Mouse (Mus musculus) induced T-regulatory cell, adult 2 months (primary cell): ENCODE measurements at regions not wholly inside any gene's neighbourhood (a gene's known extent, or its start where the extent isn't known, plus 50 kb on each side); places are given as distances from the start of the nearest gene placed in this dataset.

ENCODE experiments used
- DNase-seq: peaks from one replicate; pipeline ENCODE4 v3.0.0-alpha.2; 2012; ENCODE audit warnings: low read depth

DNA sequence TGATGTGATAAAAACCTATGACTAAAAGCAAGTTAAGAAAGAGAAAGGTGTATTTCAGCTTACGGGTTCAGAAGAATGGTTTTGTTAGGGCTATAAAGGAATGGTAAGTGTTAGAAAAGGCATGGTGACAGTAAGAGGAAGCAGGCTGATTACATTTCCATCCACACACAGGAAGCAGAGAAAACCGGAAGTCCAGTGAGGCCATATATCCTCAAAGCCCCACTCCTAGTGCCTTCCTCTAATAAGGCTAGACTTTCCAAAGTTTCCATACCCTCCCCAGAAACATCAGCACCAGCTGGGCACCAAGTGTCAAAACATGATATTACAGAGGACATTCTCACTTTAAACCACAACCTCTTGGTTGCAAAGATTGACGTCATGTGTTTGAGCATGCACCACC, 316.3 kb downstream of the Klf5 start:
- no peak for DNase-seq

DNA sequence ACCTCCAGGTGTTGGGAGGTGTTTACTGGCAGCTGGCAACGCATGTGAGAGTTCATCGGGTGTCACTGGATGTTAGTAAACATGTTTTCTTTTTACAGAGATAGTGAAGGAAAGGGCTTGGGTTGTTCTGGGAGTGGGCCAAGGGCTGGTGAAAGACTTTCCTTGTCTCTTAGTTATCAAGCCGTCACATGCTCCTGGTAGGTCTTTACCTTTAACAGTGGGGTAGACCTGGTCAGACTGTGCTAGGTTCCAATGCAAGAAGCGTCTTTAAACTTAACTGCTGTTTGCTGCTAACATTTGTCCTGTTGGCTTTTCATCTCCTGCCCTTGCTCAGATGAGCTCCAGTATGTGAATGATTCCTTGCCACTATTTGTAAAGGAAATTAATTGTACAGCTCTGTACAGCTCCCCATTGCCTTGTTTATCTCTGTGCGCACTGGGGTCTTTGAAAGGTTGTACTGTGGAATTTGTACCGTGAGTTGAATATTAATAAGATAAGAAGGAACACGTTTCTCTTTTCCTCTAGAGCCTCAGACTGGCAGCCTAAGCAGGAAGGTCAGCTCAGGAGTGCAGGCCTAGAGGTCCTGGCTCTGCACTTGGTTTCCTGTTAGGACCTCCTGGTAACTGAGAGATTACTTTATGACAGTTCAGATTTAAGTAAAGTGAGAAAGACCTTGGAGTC, 318.3 kb downstream of the Klf5 start:
- DNase-seq, result no peak

DNA sequence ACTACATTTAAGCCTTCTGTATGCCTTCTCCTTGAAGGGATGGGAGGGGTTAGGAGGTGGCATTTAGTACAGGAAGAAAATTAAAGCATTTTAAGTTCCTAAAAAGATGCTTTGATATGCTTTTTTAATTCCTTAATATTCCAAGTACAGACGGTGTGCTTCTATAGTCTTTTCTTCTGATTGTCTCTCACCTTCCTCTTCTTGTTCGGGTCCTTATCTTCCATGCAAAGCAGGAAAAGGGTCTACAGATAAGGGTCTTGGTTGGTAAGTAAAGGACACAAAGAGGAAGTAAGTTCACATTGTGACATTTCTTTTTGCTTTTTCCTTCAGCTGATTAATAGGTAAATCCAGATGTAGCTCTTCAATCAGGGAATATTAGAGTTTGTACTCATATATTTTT, 318.9 kb downstream of the Klf5 start:
- no peak for DNase-seq

DNA sequence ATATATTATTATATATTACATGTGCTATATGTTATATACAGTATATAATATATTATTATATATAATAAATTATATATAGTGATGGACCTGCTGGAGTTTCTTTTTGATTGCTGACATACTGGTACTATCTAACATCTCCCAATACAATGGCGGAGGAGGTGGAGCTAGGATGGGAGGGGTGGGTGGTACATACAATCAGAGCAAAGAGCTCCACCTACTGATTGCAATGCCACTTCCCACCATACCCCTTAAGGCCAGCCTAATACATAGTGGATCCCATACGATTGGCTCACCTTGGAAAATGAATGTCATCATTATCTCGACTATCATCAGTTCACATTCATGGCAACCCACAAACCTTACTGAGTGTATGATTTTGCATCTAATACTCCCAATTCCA, 323.0 kb downstream of the Klf5 start:
- no peak for DNase-seq

DNA sequence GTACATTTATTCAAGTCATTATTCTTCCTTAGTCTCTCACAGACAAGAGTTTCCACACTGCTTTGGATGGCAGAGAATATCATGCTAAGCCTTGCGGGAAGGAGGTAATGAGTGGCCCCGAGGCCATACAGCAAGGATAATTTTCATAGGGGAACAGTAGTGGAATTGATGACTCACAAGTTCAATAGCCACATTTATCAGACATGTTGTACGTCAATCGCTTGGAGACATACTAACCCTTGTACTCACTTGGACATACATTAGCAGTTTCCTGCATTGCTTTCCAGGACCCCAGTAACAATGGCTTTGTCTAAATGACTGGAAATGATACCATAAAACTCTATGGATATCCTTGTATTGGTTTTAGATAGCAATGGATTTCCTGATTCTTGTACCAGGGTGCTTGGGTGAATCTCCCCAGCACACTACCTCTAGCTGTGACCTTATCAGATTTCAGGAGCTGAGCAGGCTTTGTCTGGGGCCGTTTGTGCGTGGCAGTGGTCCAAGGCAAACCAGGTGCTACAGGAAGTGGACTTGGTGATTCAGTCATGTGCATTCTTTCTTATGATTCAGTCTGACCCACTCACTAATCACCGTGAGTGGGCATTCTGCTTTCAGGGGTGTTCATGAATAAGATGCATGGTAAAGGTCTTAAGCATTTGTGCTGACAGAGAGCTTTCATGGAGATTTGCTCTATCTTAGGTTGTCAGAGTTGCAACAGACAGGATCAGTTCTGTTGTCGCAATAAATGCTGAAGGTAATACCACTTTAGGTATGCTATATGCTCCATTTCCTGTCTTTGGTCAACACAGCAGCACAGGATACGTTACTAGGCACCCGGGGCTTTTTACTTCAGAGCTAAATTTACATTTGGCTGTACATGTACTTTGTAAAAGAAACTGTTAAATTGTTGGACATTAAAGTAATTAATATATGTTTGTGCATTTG, 326.2 kb downstream of the Klf5 start:
- DNase-seq, result no peak

DNA sequence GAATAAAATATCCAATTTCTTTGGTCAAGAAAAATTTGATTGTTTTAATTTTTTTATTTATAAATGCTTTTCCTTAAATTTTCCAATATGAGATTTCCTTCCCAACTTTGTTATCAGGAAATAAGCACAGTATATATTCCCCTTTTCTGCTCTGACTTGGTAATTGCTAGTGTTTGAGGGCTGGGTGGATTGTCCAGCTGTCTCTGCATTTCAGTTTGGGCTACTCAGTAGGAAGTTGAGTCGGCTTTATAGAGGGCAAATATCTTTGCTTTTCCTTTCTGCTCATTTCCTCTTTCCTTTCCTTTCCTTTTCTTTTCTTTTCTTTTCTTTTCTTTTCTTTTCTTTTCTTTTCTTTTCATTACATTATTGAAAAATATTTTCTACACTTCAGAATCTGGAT, 329.1 kb downstream of the Klf5 start:
- DNase-seq, result no peak

DNA sequence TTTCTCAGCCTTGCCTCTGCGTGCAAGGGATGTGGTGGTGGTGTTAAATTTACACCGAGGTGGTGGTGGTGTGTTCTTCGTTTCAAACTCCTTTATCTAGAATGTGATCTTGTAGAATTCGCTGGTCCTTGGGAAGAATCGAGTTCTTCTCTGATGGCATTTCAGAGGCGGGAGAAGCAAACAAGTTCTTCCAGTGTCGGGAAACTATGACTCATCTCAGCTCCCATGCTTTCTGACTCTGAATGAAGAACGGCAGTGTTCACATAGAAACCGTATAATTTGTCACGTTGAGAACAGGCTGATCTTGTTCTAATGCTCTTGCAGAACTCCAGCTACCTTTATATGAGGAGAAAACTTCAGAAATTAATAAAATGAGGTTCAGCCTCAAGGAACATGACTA, 332.6 kb downstream of the Klf5 start:
- no peak for DNase-seq

DNA sequence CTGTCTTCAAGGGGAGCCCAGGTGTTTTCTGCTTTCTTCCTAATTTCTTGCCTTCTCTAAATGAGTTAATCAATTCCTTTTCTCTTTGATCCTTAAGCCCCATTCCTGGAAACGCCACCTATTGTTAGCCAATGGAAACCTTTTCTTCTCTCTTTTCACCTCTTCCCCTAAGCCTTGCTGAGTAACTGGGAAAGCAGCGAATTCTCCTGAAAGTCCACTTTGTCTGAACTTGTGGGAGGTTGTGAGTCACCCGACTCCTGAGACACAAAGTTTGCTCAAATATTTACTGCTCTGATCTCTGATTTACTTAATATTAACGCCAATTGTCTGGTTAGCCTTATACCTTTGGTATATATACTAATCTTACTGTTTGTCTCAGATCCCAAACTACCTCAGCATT, 334.0 kb downstream of the Klf5 start:
- DNase-seq, result no peak

DNA sequence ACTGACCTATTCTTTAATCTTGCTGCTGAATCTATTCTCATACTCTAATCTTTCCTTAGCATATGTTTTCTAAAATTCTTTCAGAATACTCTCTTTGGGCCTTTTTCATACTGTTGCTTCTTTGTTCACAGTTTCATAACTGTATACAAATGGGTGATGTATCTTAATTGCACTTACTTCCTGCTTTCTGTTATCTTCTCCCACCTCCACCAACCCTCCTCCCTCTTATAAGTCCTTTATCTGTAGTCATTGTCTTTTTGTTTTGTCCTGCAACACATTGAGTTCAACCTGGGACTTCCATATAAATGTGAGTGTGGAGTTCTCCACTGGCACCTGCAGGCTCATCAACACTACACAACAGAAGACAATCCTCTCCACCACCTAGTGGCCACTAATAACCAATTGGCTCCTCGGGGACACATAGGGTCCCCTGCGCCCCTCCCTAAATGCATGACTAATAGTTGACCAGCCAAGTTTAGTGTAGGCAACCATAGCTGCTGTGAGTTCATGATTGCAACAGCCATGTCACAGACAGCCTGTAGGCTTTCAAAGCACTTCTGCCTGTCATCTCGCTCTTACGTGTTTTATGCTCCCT, 337.2 kb downstream of the Klf5 start:
- DNase-seq, result no peak

DNA sequence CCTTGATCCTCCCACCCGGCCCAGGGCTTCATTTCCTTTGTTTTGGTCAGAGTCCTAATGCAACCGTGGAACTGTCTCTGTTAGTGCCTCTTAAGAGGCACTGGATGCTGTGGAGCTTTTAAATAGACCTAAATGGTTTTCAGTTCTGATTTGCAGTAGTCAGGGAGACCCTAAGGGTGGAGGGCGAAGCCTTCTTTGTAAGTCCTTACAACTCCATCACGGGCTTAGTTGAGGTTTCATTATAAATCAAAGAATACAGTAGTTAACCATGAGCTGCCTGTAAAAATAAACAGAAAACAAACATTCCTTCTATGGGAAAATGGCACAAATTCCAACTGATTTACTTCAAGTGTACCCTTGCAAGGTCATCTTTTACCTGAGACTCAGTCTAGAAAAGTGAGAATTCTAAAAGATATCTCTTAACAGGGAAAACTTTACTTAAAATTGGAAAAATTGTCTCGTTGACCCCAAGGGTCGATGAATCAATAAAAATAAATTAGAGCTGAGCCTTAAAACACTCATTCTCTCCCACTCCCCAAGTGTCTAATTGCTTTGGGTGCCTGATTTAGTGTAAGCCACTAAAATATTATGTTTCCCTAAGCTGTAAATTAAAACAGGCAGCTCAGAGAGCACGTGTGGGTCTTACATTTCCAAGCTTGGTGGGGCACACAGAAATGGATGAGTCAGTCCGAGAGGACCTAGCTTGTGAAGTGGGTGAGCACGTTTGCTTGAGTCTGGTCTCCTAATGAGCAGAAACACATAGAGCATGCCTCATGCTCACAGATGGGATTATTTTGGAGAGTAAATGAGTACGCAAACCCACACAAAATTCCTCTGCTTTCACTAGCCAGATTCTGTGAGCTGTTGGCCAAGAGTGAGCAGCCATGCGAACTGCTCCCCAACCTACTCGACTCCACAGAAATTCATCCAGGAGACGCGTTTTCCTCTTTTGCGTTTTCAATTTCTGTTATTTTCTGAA, 343.3 kb downstream of the Klf5 start:
- no peak for DNase-seq

DNA sequence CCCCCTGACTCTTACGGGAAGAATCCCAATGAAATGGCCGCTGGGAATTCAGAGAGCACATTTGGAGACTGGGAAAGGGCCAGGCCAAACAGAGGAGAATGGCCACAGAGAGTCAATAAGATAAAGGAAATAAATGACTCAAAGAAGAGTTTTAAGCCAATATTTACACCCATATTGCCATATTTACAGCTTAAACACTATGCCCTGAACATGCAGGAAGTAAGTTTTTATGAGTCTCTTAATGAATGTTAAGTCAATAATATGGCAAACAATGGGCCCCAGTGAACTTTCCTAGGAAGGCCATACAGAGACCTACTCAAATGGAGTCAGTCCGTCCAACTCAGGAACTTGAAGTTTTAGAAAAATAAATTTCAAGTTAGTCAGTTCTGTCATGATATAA, 347.8 kb downstream of the Klf5 start:
- DNase-seq, result no peak

DNA sequence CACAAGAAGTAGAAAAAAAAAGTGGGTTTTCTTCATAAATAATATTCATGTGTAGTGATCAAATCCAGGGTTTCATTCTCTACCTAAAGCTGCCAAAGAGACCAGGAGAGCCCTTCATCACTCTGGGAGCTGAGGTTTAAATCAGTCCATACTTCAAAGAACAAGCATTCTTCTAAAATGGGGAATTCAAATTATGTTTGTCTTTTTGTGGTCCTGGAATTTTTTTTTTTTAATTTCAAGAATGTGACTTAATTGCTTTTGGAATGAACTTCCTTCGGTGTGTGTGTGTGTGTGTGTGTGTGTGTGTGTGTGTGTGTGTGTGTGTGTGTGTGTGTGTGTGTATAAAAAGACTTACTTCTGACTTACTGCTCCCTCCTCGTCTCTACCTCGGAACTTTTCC, 375.9 kb downstream of the Klf5 start:
- DNase-seq, result no peak

DNA sequence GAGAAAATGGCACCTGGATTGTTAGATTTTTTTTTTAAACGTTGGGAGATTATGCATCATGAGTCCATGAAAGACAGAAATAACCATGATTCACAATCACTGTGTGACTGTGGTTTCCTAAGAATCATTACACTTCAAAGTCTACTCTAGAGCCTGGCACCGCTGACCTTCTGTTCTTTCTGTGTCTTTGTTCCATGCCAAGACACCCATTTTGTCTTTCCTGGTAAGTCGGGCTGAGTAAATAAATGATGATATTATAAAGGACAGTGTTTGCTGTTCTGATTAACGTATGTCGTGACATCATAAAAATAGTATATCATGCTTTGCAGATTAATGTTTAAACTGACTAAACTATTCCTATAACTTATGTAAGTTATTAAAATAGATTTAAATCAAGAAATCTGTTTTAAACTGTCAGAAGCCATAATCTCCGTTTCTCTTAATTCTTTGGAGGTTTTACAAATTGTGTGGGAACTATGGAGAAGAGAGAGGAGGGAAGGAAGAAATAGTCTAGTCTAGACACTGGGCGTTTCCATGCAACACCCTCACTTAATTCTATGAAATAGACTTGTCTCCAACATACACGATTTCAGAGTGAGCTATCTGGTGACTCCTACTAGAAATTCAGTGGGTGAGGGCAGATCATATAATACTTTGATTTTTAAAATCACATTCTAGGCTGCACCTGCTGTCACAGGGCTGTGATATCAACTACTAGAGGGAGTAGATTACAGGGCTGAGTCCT, 388.7 kb downstream of the Klf5 start:
- no peak for DNase-seq

DNA sequence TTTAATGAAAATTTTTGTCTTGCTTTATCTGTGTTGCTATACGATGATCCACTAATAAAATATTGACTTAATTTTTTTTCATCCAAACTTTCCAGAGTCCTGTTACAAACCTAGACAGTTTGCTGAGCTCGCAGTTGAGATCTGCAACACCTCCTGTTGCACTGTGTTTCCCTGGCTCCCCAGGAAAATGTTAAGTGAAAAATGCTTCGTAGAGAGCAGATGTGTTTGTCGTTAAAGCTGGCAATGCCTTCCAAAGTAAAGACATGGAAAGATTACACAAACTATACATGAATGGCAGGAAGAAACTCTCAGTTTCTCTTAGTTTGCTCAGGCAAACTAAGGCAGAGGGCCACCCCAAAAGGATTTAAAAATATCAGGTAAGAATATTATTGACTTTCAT, 389.9 kb downstream of the Klf5 start:
- DNase-seq, result no peak

DNA sequence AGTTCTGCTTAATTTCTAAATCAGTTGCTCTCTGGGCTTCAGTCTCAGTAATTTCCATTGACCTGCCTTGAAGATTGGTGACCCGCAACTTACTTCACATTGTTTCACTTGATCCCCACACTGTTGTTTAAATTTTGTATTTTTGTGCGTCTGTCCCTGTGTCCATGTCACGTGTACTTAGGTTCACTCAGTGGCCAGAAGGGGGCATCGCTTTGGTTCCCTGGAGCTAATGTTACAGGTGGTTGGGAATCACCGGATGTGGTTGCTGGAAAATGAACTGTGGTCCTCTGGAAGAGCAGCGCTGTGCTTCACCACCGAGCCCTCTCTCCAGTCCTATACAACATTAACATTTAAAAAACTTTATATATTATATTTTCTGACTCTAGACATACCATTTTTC, 397.8 kb downstream of the Klf5 start:
- DNase-seq, result no peak

DNA sequence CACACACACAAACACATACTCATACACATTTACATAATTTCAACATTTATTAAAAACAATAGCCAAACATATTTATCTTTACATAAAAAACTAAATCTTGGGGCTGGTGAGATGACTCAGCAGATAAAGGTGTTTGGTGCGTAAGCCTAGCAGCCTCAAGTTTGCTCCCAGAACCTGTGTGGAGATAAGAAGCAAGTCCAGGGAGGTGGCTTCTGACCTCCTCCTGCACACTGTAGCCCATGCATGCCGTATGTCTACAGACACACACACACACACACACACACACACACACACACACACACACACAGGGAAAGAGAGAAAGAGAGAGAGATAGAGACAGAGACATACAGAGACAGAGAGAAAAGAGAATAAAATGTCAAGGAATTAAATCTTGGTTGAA, 401.1 kb downstream of the Klf5 start:
- DNase-seq, result no peak

DNA sequence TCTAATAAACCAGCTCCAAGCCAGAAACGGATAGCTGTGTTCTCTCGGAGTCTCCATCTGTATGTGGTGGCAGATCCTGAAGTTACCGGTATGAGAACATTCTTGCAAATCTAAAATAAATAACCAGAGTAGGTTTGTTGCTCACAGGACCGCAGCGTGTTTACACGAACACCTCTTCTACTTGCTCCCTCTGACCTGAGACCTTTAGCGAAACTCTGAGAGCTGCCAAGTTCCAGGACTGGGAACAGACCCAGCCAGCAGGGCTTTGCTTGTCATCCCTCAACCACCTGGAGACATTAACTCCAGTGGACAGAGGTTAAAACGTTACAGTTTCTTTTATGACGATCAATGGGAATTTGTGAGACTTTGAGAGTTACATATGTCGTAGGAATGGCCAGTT, 407.5 kb downstream of the Klf5 start:
- DNase-seq, result no peak

DNA sequence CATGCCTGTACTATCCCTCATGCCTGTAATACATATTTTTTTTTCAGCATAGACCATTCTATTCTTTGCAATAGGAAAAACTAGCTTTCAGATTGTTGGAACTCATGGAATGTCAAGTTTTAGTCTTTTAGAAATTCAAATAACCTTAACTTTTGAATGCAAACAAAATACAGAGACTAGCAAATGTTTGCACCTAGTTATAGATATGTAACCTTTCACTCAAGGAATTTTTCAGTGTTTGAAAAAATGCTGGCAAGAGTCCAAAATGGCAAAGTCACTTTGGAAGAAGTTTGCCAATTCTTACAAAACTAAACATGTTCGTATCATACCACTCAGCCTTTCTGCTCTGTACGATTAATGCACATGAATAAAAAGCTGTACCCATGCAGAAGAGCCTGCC, 409.6 kb downstream of the Klf5 start:
- DNase-seq, result no peak

DNA sequence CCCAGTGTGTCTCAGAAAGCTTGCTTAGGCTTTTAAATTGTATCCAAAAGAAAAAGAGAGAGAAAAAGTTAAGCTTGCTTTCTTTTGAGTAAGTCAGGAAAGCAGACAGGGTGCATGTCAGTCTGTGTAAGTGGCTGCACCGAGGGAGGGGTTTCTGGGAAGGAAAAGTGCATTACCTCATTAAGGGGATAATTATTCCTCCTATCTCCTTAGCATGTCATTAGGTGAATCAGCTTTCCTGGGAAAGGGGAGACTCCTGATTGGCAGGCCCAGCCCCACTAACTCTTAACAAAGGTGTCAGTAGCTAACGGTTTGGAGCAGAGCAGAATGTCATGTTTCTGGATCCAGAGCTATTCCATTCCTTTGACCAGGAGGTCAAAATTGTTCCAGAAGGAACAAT, 411.3 kb downstream of the Klf5 start:
- no peak for DNase-seq

DNA sequence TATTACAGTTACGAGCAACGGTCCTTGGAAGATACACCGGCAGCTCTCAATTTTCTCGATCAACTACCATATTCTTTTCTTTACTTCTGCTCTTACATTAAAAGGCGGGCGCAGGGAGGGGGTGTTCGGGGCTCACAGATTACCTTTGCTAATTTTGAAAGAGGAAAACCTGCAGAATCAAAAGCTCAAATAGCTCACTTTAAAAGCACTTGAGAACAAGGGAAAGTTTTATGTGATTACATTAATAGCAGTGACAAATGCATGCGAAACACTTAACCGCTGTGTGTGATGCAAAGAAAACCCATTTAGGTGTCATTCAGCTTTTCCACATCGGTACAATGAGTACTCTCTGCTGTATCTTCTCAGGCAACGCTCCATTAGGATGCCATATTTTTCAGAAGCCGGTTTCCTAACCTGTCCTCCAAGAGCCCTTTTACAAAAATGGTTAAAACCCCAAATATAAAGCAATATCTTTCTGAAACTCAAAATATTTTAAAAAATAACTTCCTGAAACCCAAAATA, 412.2 kb downstream of the Klf5 start:
- DNase-seq, result no peak

DNA sequence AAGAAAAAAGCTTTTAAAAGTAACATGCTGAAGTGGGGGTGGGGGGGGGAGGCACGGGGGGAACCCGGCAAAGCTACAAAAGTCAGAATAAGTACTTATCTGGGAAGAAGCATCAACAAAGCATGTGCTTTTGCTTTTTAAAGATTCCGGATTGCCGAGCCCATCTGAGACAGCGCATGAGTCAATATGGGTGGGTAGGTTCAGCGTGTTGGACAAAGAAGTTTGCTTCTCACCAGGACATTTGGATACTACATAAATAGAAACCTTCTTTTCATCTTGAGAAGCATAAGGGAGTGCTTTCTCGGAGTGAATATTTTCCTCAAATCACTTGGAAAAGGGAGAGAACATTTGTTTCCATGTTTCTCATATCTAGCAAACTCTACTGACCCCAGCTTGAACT, 414.1 kb downstream of the Klf5 start:
- DNase-seq, result no peak
